Mouse (Mus musculus) heart, adult 2 months (tissue): ENCODE results near the gene Lhx3.

Experiments
- CTCF ChIP-seq: fragments of 200-600 bp; IDR thresholded peaks from 2 replicates; pipeline ENCODE4 v1.8.1; 2022; ENCODE audit warnings: antibody characterized with exemption, mild to moderate bottlenecking, moderate library complexity
- EP300 ChIP-seq: fragments of 200-500 bp; IDR thresholded peaks from 2 replicates; pipeline ENCODE4 v1.6.1; 2011; ENCODE audit warnings: low read depth, low read length, control low read depth; ENCODE audit not compliant: insufficient read depth
- POLR2A ChIP-seq: fragments of 200-500 bp; IDR thresholded peaks from 2 replicates; pipeline ENCODE4 v1.6.1; 2011; ENCODE audit warnings: mild to moderate bottlenecking, low read depth, low read length, control low read depth; ENCODE audit not compliant: insufficient read depth

DNA sequence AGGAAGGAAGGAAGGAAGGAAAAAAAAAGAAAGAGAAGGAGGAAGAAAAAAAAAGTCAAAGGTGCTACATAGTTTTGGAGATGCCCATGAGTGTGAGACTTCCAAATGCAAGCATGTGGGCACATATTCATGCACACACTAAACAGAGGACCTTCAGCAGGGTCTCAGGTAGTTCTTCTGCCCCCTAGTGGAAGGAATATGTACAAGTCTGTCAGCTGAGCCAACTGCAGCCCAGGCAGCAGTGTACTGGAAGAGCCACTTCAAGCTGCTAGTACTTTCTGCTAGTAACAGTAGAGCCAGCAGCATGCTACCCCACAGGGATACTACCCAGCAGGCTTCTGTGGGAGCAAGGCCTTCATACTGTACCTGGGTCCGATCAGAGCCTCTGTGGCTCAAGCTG, 19.7 kb upstream of the Lhx3 start:
- no peak for TF ChIP-seq EP300
- no peak for TF ChIP-seq POLR2A
- TF ChIP-seq CTCF = peak; percentile 84
